Mouse (Mus musculus): ENCODE measurements around the gene Ablim2. TPM values are rescaled to one million over a fixed set of nuclear protein-coding genes. Genes with fewer than 3 reads are reported as not detected.

Gene Ablim2
- polyA plus RNA-seq, 1 experiment from 2014 or later, result 40.2 TPM

- Histone ChIP-seq H3K9ac (ENCODE audit: low read depth, low read length) (no peak overlapping the region), H3K9me3 (ENCODE audit: control insufficient read depth, low read length) (no peaks in the 10 kb centered on the region), H3K27me3 (replicated peaks; ENCODE audit: control insufficient read depth, insufficient read depth, low read length) (no peaks in the 10 kb centered on the region), H3K4me1 (ENCODE audit: control insufficient read depth, insufficient read depth, low read depth, low read length) (peaks cover 4% of the 10 kb centered on the region; the same call in 1 of the 2 replicates), H3K4me2 (ENCODE audit: low read length) (no peak overlapping the region), H3K36me3 (ENCODE audit: control insufficient read depth, insufficient read depth, low read length) (no peaks in the 10 kb centered on the region), H3K4me3 (ENCODE audit: low read length) (no peak overlapping the region), H3K27ac (ENCODE audit: low read depth, low read length) (no peak overlapping the region)
- 55% methylated on average over 9 of the region's 9 CpGs for WGBS
- no peak for ATAC-seq
Observed at GRCm38 (mm10) chr5:35888959-35889358, 131.3 kb downstream of the Ablim2 start.

- no peaks in the 10 kb centered on the region for H3K27me3 ChIP-seq (replicated peaks; ENCODE audit: control insufficient read depth, insufficient read depth, low read length)
- H3K9me3 ChIP-seq (ENCODE audit: control insufficient read depth, low read length), result no peaks in the 10 kb centered on the region
- H3K27ac ChIP-seq (ENCODE audit: low read depth, low read length), result no peak overlapping the region
- peaks cover 5% of the 10 kb centered on the region; the same call in 1 of the 2 replicates for H3K4me1 ChIP-seq (ENCODE audit: control insufficient read depth, insufficient read depth, low read depth, low read length)
- WGBS, result 26% methylated on average over 2 of the region's 2 CpGs
- H3K4me2 ChIP-seq (ENCODE audit: low read length), result no peak overlapping the region
- no peak overlapping the region for H3K4me3 ChIP-seq (ENCODE audit: low read length)
- no peak for ATAC-seq
- H3K36me3 ChIP-seq (ENCODE audit: control insufficient read depth, insufficient read depth, low read length), result no peaks in the 10 kb centered on the region
- H3K9ac ChIP-seq (ENCODE audit: low read depth, low read length), result no peak overlapping the region
Observed at GRCm38 (mm10) chr5:35889641-35890040, 132.0 kb downstream of the Ablim2 start.

GRCm38 (mm10) chr5:35890985-35891730 lies 133.5 kb downstream of the Ablim2 start:
- 91% methylated on average over 13 of the region's 13 CpGs for WGBS
- Histone ChIP-seq H3K9ac (ENCODE audit: low read depth, low read length) (no peak overlapping the region), H3K4me2 (ENCODE audit: low read length) (no peak overlapping the region), H3K27me3 (replicated peaks; ENCODE audit: control insufficient read depth, insufficient read depth, low read length) (no peaks in the 10 kb centered on the region), H3K4me1 (ENCODE audit: control insufficient read depth, insufficient read depth, low read depth, low read length) (peaks cover 20% of the 10 kb centered on the region), H3K9me3 (ENCODE audit: control insufficient read depth, low read length) (no peaks in the 10 kb centered on the region), H3K27ac (ENCODE audit: low read depth, low read length) (no peak overlapping the region), H3K36me3 (ENCODE audit: control insufficient read depth, insufficient read depth, low read length) (no peaks in the 10 kb centered on the region), H3K4me3 (ENCODE audit: low read length) (no peak overlapping the region)
- no peak for ATAC-seq

GRCm38 (mm10) chr5:35892363-35892762 lies 134.7 kb downstream of the Ablim2 start:
- no peak overlapping the region for H3K4me3 ChIP-seq (ENCODE audit: low read length)
- WGBS, result 74% methylated on average over 3 of the region's 3 CpGs
- H3K36me3 ChIP-seq (ENCODE audit: control insufficient read depth, insufficient read depth, low read length), result no peaks in the 10 kb centered on the region
- H3K27ac ChIP-seq (ENCODE audit: low read depth, low read length), result no peak overlapping the region; the same call in 1 of the 2 replicates
- no peak overlapping the region for H3K4me2 ChIP-seq (ENCODE audit: low read length)
- no peaks in the 10 kb centered on the region for H3K27me3 ChIP-seq (replicated peaks; ENCODE audit: control insufficient read depth, insufficient read depth, low read length)
- H3K9ac ChIP-seq (ENCODE audit: low read depth, low read length), result no peak overlapping the region
- peaks cover 31% of the 10 kb centered on the region for H3K4me1 ChIP-seq (ENCODE audit: control insufficient read depth, insufficient read depth, low read depth, low read length)
- ATAC-seq, result no peak
- no peaks in the 10 kb centered on the region for H3K9me3 ChIP-seq (ENCODE audit: control insufficient read depth, low read length)

GRCm38 (mm10) chr5:35893093-35893804 lies 135.6 kb downstream of the Ablim2 start, which contains the start of gene Afap1:
Afap1 (plus strand) TSS chr5:35893319.
- no peaks in the 10 kb centered on the region for H3K27me3 ChIP-seq (replicated peaks; ENCODE audit: control insufficient read depth, insufficient read depth, low read length)
- peak within 1 kb of the TSS; percentile 82 for H3K27ac ChIP-seq (ENCODE audit: low read depth, low read length)
- H3K4me2 ChIP-seq (ENCODE audit: low read length), result peak within 1 kb of the TSS; percentile 91
- H3K4me1 ChIP-seq (ENCODE audit: control insufficient read depth, insufficient read depth, low read depth, low read length), result peaks cover 38% of the 10 kb centered on the region
- no peaks in the 10 kb centered on the region for H3K36me3 ChIP-seq (ENCODE audit: control insufficient read depth, insufficient read depth, low read length)
- no peaks in the 10 kb centered on the region for H3K9me3 ChIP-seq (ENCODE audit: control insufficient read depth, low read length)
- peak; percentile 94 for ATAC-seq
- under 1% methylated on average over 49 of the region's 49 CpGs for WGBS
- H3K9ac ChIP-seq (ENCODE audit: low read depth, low read length), result peak within 1 kb of the TSS; percentile 98
- H3K4me3 ChIP-seq (ENCODE audit: low read length), result peak within 1 kb of the TSS; percentile 97

DNA sequence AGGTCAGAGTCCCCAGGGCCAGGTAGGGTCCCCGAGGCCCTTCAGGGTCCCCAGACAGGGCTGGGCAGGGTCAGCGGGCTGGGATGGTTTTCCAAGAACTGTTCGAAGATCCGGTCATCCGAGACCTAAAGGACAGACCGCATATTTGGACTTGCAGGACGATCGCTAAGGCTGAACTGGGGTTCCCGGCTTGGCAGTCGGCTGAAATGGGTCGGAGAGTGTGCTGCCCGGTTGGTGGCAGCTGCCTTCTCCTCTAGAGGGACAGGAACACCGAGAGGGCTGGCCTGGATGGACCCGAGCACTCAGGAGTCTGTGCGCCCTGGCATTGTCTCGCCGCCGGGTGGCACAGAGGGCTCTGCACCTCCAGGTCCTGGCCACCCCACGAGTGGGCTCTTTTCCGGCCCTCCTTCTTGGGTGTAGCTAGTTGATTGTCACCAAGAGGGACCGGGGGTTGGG lies 136.2 kb downstream of the Ablim2 start:
- Histone ChIP-seq H3K9me3 (ENCODE audit: control insufficient read depth, low read length) (no peaks in the 10 kb centered on the region), H3K36me3 (ENCODE audit: control insufficient read depth, insufficient read depth, low read length) (no peaks in the 10 kb centered on the region), H3K4me3 (ENCODE audit: low read length) (peak overlapping the region; percentile 97), H3K4me1 (ENCODE audit: control insufficient read depth, insufficient read depth, low read depth, low read length) (peaks cover 42% of the 10 kb centered on the region), H3K27ac (ENCODE audit: low read depth, low read length) (peak overlapping the region; percentile 82), H3K27me3 (replicated peaks; ENCODE audit: control insufficient read depth, insufficient read depth, low read length) (no peaks in the 10 kb centered on the region), H3K4me2 (ENCODE audit: low read length) (peak overlapping the region; percentile 91), H3K9ac (ENCODE audit: low read depth, low read length) (peak overlapping the region; percentile 98)
- under 1% methylated on average over 21 of the region's 21 CpGs for WGBS
- peak; percentile 44 for ATAC-seq

- Histone ChIP-seq H3K36me3 (ENCODE audit: control insufficient read depth, insufficient read depth, low read length) (no peaks in the 10 kb centered on the region), H3K9me3 (ENCODE audit: control insufficient read depth, low read length) (no peaks in the 10 kb centered on the region), H3K27ac (ENCODE audit: low read depth, low read length) (peak overlapping the region; percentile 82), H3K4me3 (ENCODE audit: low read length) (peak overlapping the region; percentile 97), H3K4me2 (ENCODE audit: low read length) (peak overlapping the region; percentile 91), H3K4me1 (ENCODE audit: control insufficient read depth, insufficient read depth, low read depth, low read length) (peaks cover 42% of the 10 kb centered on the region), H3K9ac (ENCODE audit: low read depth, low read length) (peak overlapping the region; percentile 98), H3K27me3 (replicated peaks; ENCODE audit: control insufficient read depth, insufficient read depth, low read length) (no peaks in the 10 kb centered on the region)
- 3% methylated on average over 30 of the region's 30 CpGs for WGBS
- 0 out of 2 replicates have a peak, but pooled peaks have one; percentile 7 for ATAC-seq
Observed at GRCm38 (mm10) chr5:35894295-35895047, 136.8 kb downstream of the Ablim2 start.

DNA sequence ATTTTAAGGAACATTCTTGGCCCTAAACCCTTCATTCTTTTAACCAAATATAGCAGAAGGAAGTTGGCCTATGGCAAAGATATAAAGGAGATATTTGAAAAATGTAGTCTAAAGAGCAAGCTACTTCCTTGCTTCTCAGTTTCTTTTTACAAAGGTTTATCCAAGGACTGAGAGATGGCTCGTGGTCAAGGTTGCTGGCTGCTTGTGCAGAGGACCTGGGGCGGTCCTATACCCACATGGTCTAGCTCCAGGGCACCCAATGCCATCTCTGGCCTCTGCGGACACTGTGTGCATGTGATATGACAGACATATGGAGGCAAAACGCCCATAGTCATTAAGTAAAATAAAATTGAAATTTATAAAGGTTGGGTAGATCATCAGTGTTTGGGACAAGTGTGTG lies 138.2 kb downstream of the Ablim2 start:
- Histone ChIP-seq H3K4me1 (ENCODE audit: control insufficient read depth, insufficient read depth, low read depth, low read length) (peaks cover 55% of the 10 kb centered on the region), H3K36me3 (ENCODE audit: control insufficient read depth, insufficient read depth, low read length) (no peaks in the 10 kb centered on the region), H3K27ac (ENCODE audit: low read depth, low read length) (no peak overlapping the region), H3K9ac (ENCODE audit: low read depth, low read length) (no peak overlapping the region), H3K9me3 (ENCODE audit: control insufficient read depth, low read length) (no peaks in the 10 kb centered on the region), H3K27me3 (replicated peaks; ENCODE audit: control insufficient read depth, insufficient read depth, low read length) (no peaks in the 10 kb centered on the region), H3K4me3 (ENCODE audit: low read length) (no peak overlapping the region), H3K4me2 (ENCODE audit: low read length) (peak overlapping the region; percentile 91)
- no peak for ATAC-seq
- 85% methylated on average over 4 of the region's 4 CpGs for WGBS
